Mouse (Mus musculus) heart, postnatal 4 days (tissue): Measurements from ENCODE around the gene Stx4a. TPM values are rescaled to one million over a fixed set of nuclear protein-coding genes. Genes with fewer than 3 reads are reported as not detected.

Experiments
- total RNA-seq, 2 experiments: library from RNA; stranded (reverse); gene quantifications; 2 replicates each; pipeline ENCODE4 v1.2.3; 2021

The Stx4a gene
- total RNA-seq, 2 experiments from 2014 or later, result 67.1 to 75.3 TPM

Other genes with a start within 250 kb of the Stx4a start
- gene Ccdc189, start 235.7 kb upstream of the Stx4a start, total RNA-seq, result 1 to 10 TPM; 6.5 to 9.2 TPM
- 10 to 100 TPM; 47.8 to 49.7 TPM for gene Rnf40, start 235.5 kb upstream of the Stx4a start, total RNA-seq
- 10 to 100 TPM; 31.8 to 38.0 TPM for gene Zfp629, start 208.5 kb upstream of the Stx4a start, total RNA-seq
- 10 to 100 TPM; 67.6 to 71.1 TPM for gene Bcl7c, start 115.4 kb upstream of the Stx4a start, total RNA-seq
- gene Ctf1, start 111.6 kb upstream of the Stx4a start, total RNA-seq, result 1 to 10 TPM; 3.4 to 4.0 TPM
- not detected for gene Ctf2, start 92.1 kb upstream of the Stx4a start, total RNA-seq
- gene Fbxl19, start 79.8 kb upstream of the Stx4a start, total RNA-seq, result 1 to 10 TPM; 6.0 TPM
- gene Orai3, start 54.5 kb upstream of the Stx4a start, total RNA-seq, result 10 to 100 TPM; 14.7 to 14.8 TPM
- gene Setd1a, start 47.6 kb upstream of the Stx4a start, total RNA-seq, result 10 to 100 TPM; 30.8 to 32.0 TPM
- 1 to 10 TPM; 3.0 to 3.2 TPM for gene Gm49388, start 38.7 kb upstream of the Stx4a start, total RNA-seq
- 10 to 100 TPM in 1 of 2 experiments, 1 to 10 TPM in 1; 9.6 to 10.3 TPM for gene Hsd3b7, start 23.7 kb upstream of the Stx4a start, total RNA-seq
- gene Stx1b, start 255 bp downstream of the Stx4a start, total RNA-seq, result 1 to 10 TPM in 1 of 2 experiments, under 1 TPM in 1; 0.90 to 1.2 TPM
- 10 to 100 TPM; 24.3 to 25.2 TPM for gene Zfp646, start 51.9 kb downstream of the Stx4a start, total RNA-seq
- 1 to 10 TPM; 7.7 to 8.9 TPM for gene Zfp668, start 52.5 kb downstream of the Stx4a start, total RNA-seq
- gene Prss53, start 66.7 kb downstream of the Stx4a start, total RNA-seq, result 1 to 10 TPM in 1 of 2 experiments, under 1 TPM in 1; 0.88 to 1.1 TPM
- gene Gm21974, start 71.2 kb downstream of the Stx4a start, total RNA-seq, result not detected
- 10 to 100 TPM; 30.3 to 32.0 TPM for gene Vkorc1, start 71.3 kb downstream of the Stx4a start, total RNA-seq
- gene Bckdk, start 79.8 kb downstream of the Stx4a start, total RNA-seq, result 100 to 1,000 TPM; 102 to 113 TPM
- gene Kat8, start 88.2 kb downstream of the Stx4a start, total RNA-seq, result 10 to 100 TPM; 13.0 to 13.9 TPM
- gene Prss8, start 105.8 kb downstream of the Stx4a start, total RNA-seq, result not detected
- 1 to 10 TPM; 4.0 to 4.8 TPM for gene Prss36, start 122.4 kb downstream of the Stx4a start, total RNA-seq
- gene Fus, start 143.2 kb downstream of the Stx4a start, total RNA-seq, result 100 to 1,000 TPM; 402 to 429 TPM
- 10 to 100 TPM; 28.1 to 31.9 TPM for gene Pycard, start 169.6 kb downstream of the Stx4a start, total RNA-seq
- gene Trim72, start 179.7 kb downstream of the Stx4a start, total RNA-seq, result 10 to 100 TPM; 66.9 to 69.8 TPM
- 1 to 10 TPM; 1.8 to 2.5 TPM for gene Itgam, start 238.3 kb downstream of the Stx4a start, total RNA-seq
- gene Gm49368, start 238.4 kb downstream of the Stx4a start, total RNA-seq, result not detected